Mouse (Mus musculus) thymus, adult 2 months (tissue): ENCODE measurements at regions not wholly inside any gene's neighbourhood (a gene's known extent, or its start where the extent isn't known, plus 50 kb on each side); places are given as distances from the start of the nearest gene placed in this dataset.
"Not testable (repeated sequence)": the region's sequence is repeated elsewhere in the genome, so short reads cannot be mapped to it uniquely, and the experiment has no call there.

Source experiments
- DNase-seq: peaks from one replicate; pipeline ENCODE4 v3.0.0; 2021
- H3K27ac ChIP-seq: fragments of 200-500 bp; 2 replicates; pipeline ENCODE4 v1.5.1; 2012; ENCODE audit warnings: low read length, control low read depth; ENCODE audit not compliant: control insufficient read depth, insufficient read depth
- H3K27me3 ChIP-seq: fragments of 200-500 bp; 2 replicates; pipeline ENCODE4 v1.6.1; 2012; ENCODE audit warnings: mild to moderate bottlenecking, low read length, moderate library complexity, mixed read lengths; ENCODE audit not compliant: control insufficient read depth, insufficient read depth
- H3K36me3 ChIP-seq: fragments of 200-500 bp; 2 replicates; pipeline ENCODE4 v1.6.1; 2012; ENCODE audit warnings: mild to moderate bottlenecking, low read length, moderate library complexity; ENCODE audit not compliant: control insufficient read depth, insufficient read depth
- H3K4me1 ChIP-seq: fragments of 200-500 bp; replicated peaks from 2 replicates; pipeline ENCODE4 v1.6.1; 2012; ENCODE audit warnings: low read length; ENCODE audit not compliant: control insufficient read depth, insufficient read depth
- H3K4me3 ChIP-seq: fragments of 200-500 bp; 2 replicates; pipeline ENCODE4 v1.5.1; 2012; ENCODE audit warnings: mild to moderate bottlenecking, low read length, control low read depth, moderate library complexity; ENCODE audit not compliant: control insufficient read depth, insufficient read depth
- WGBS: fragments of 180-500 bp; shearing (Covaris S2); methylation state at CpG from one replicate; pipeline ENCODE4 v1.1.7; 2018; 5-methylcytosine and 5-hydroxymethylcytosine counted together

- 28% methylated on average over 41 of the region's 45 CpGs for WGBS
- H3K36me3 ChIP-seq, H3K27me3 ChIP-seq, H3K27ac ChIP-seq, H3K4me3 ChIP-seq, H3K4me1 ChIP-seq: not testable (repeated sequence)
- DNase-seq, result peak; percentile 1
Measured at GRCm38 (mm10) chr12:22030717-22031116, 613.3 kb upstream of the Ywhaq start.

DNA sequence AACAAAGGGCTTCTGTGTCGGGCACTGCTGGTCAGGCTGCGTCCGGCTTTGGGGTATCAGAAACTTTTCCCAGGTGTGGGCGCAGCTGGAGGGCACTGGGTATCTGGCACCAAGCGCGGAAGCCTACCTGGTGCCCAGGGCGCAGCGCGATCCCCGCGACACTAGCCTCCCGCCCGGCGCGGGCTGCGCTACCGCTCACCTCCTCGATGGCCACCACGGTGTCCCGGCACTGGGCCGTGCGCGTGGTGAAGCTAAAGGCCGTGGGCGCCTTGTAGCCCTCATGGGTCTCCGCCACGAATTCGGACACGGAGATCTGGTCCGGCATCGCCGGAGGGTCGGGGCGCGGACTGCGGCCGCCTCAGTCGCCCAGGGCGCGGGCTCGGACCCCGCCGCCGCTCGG lies 612.8 kb upstream of the Ywhaq start:
- H3K27ac ChIP-seq, DNase-seq, H3K4me3 ChIP-seq, H3K36me3 ChIP-seq, H3K4me1 ChIP-seq, H3K27me3 ChIP-seq: not testable (repeated sequence)
- WGBS, result 29% methylated on average over 40 of the region's 45 CpGs
